Comparison of ENCODE assay signal across 15 mouse cellular contexts in genomic region chr4:127264183-127264554, GRCm38 (mm10). TPM values are rescaled to one million over a fixed set of nuclear protein-coding genes. Genes with fewer than 3 reads are reported as not detected.
DNase-seq lines count a peak whose midpoint lies in the region; ATAC-seq and TF ChIP-seq lines count a peak whose summit lies in the region.
"Had no signal": no experiment of that assay in that cellular context is flagged by ENCODE, and none has a peak within 500 bp of the region (broad histone marks: within the 10 kb centered on the region; RNA-seq: fewer than 3 reads in every experiment).

No protein-coding gene starts in this region.

- no peak for TF ChIP-seq POLR2A in spleen, adult 2 months (IDR thresholded peaks at IDR 0.05; ENCODE audit: low read depth, low read length)

- ATAC-seq in heart, embryonic 13.5 days (ENCODE audit: extremely low read depth, insufficient number of reproducible peaks, low FRiP score, low TSS enrichment) = no peak
- 0 out of 2 replicates have a peak, but pooled peaks have one; percentile 23 for ATAC-seq in kidney, embryonic 16.5 days (ENCODE audit: low FRiP score, low TSS enrichment)

- H3K4me3 ChIP-seq in heart, embryonic 13.5 days = no peak overlapping the region
- no peak overlapping the region for H3K4me3 ChIP-seq in kidney, embryonic 16.5 days (ENCODE audit: low read length)
- H3K4me3 ChIP-seq in spleen, adult 2 months (ENCODE audit: extremely low read depth, insufficient read depth, insufficient read length) = no peak overlapping the region
- H3K4me3 ChIP-seq: layer of hippocampus, adult 2 months; limb, embryonic 15.5 days; myocyte had no signal

- H3K36me3 ChIP-seq in heart, embryonic 13.5 days = no peaks in the 10 kb centered on the region
- no peaks in the 10 kb centered on the region for H3K36me3 ChIP-seq in kidney, embryonic 16.5 days (ENCODE audit: insufficient read depth, low read length)
- H3K36me3 ChIP-seq in spleen, adult 2 months (ENCODE audit: control insufficient read depth, insufficient read depth, low read length) = no peaks in the 10 kb centered on the region
- H3K36me3 ChIP-seq: limb, embryonic 15.5 days had no signal

- DNase-seq in heart, adult 11 months = no peak
- DNase-seq in kidney, adult 8-10 months = no peak
- no peak for DNase-seq in spleen, adult 2 months (ENCODE audit: low read depth in 1 of 2, low spot score in 2 of 2)
- DNase-seq in spleen, postnatal 14 days (ENCODE audit: low spot score in 2 of 2) = no peak
- no peak for DNase-seq in gastrocnemius, adult 8-10 months (ENCODE audit: low spot score in 2 of 2)
- DNase-seq: adrenal gland, postnatal 25 days; cerebellum, postnatal 14 days; thymus, adult 2 months had no signal

- H3K9me3 ChIP-seq in heart, embryonic 13.5 days = no peaks in the 10 kb centered on the region
- no peaks in the 10 kb centered on the region for H3K9me3 ChIP-seq in kidney, embryonic 16.5 days (ENCODE audit: low read length)
- H3K9me3 ChIP-seq: limb, embryonic 15.5 days had no signal

- peaks cover 28% of the 10 kb centered on the region for H3K4me1 ChIP-seq in heart, embryonic 13.5 days
- no peaks in the 10 kb centered on the region for H3K4me1 ChIP-seq in kidney, embryonic 16.5 days (ENCODE audit: insufficient read depth, low read length)
- H3K4me1 ChIP-seq in spleen, adult 2 months (ENCODE audit: control insufficient read depth, insufficient read depth, insufficient read length) = no peaks in the 10 kb centered on the region
- H3K4me1 ChIP-seq: limb, embryonic 15.5 days had no signal

- peak overlapping the region; percentile 37; the same call in 1 of the 2 replicates for H3K9ac ChIP-seq in heart, embryonic 13.5 days
- no peak overlapping the region for H3K9ac ChIP-seq in kidney, embryonic 16.5 days (replicated peaks; ENCODE audit: low read length)
- H3K9ac ChIP-seq: limb, embryonic 15.5 days had no signal

- no peak for TF ChIP-seq CTCF in spleen, adult 2 months (IDR thresholded peaks at IDR 0.05; ENCODE audit: extremely low read depth, insufficient read depth, insufficient read length, insufficient replicate concordance)

- peak overlapping the region; percentile 78 for H3K27ac ChIP-seq in heart, embryonic 13.5 days (replicated peaks)
- peak overlapping the region; percentile 4; the same call in 1 of the 2 replicates for H3K27ac ChIP-seq in kidney, embryonic 16.5 days (ENCODE audit: low read length)
- peak overlapping the region; percentile 27; the same call in 1 of the 2 replicates for H3K27ac ChIP-seq in spleen, adult 2 months (ENCODE audit: insufficient read depth, low read length)
- H3K27ac ChIP-seq: layer of hippocampus, adult 2 months; limb, embryonic 15.5 days had no signal

- peaks cover 8% of the 10 kb centered on the region for H3K27me3 ChIP-seq in heart, embryonic 13.5 days (replicated peaks)
- peaks cover 11% of the 10 kb centered on the region for H3K27me3 ChIP-seq in kidney, embryonic 16.5 days (ENCODE audit: insufficient read depth, low read length)
- no peaks in the 10 kb centered on the region for H3K27me3 ChIP-seq in spleen, adult 2 months (ENCODE audit: control insufficient read depth, insufficient read depth, low read length)

- WGBS in heart, embryonic 13.5 days = 39% methylated on average over 5 of the region's 5 CpGs
- WGBS in kidney, embryonic 16.5 days = 70% methylated on average over 5 of the region's 5 CpGs
- WGBS in spleen, adult 2 months = 62% methylated on average over 5 of the region's 5 CpGs

- H3K4me2 ChIP-seq in heart, embryonic 13.5 days = peak overlapping the region; percentile 13; the same call in 1 of the 2 replicates
- H3K4me2 ChIP-seq in kidney, embryonic 16.5 days (replicated peaks; ENCODE audit: low read depth, low read length) = no peak overlapping the region
- H3K4me2 ChIP-seq: limb, embryonic 15.5 days; midbrain, embryonic 11.5 days had no signal

RNA-seq across cellular contexts. Expression of gene Smim12, which starts 20.6 kb away (rescaled TPM):
- polyA plus RNA-seq in heart, embryonic 13.5 days (2015; fragmentation: Nextera tagmentation; extraction: Ambion mirVana) = 57.3 and 61.5 TPM in 2 replicates
- 66.6 and 74.9 TPM in 2 replicates for polyA plus RNA-seq in kidney, embryonic 16.5 days (2015; fragmentation: Nextera tagmentation; extraction: Ambion mirVana)
- polyA plus RNA-seq in spleen, adult 2 months (2012; rRNA removed) = 19.3 and 28.6 TPM in 2 replicates
- total RNA-seq in gastrocnemius, adult 8-10 months (2022) = 10 to 100 TPM; 35.4 to 41.1 (median 39.3) TPM

RNA-seq across cellular contexts. Expression of gene Gja4, which starts 49.7 kb away (rescaled TPM):
- polyA plus RNA-seq in heart, embryonic 13.5 days (2015; fragmentation: Nextera tagmentation; extraction: Ambion mirVana) = 29.5 and 32.9 TPM in 2 replicates
- 30.9 TPM in 2 replicates for polyA plus RNA-seq in kidney, embryonic 16.5 days (2015; fragmentation: Nextera tagmentation; extraction: Ambion mirVana)
- polyA plus RNA-seq in spleen, adult 2 months (2012; rRNA removed) = 15.4 and 18.1 TPM in 2 replicates
- 1 to 10 TPM; 1.8 to 4.2 (median 2.3) TPM for total RNA-seq in gastrocnemius, adult 8-10 months (2022)
- total RNA-seq: MEL had no signal

Comparison
In these comparisons a context has a peak if more than half of its experiments do, and no peak if none do; other contexts are left out.
1. H3K27ac ChIP-seq: peak in every context shown above with its lines; median percentile 78 in heart, embryonic 13.5 days; 27 in spleen, adult 2 months; 4 in kidney, embryonic 16.5 days.